Mouse (Mus musculus): Measurements from ENCODE around the gene Rapgef4. TPM values are rescaled to one million over a fixed set of nuclear protein-coding genes. Genes with fewer than 3 reads are reported as not detected.

Rapgef4 gene
- polyA plus RNA-seq, 1 experiment from 2014 or later = not detected

DNA sequence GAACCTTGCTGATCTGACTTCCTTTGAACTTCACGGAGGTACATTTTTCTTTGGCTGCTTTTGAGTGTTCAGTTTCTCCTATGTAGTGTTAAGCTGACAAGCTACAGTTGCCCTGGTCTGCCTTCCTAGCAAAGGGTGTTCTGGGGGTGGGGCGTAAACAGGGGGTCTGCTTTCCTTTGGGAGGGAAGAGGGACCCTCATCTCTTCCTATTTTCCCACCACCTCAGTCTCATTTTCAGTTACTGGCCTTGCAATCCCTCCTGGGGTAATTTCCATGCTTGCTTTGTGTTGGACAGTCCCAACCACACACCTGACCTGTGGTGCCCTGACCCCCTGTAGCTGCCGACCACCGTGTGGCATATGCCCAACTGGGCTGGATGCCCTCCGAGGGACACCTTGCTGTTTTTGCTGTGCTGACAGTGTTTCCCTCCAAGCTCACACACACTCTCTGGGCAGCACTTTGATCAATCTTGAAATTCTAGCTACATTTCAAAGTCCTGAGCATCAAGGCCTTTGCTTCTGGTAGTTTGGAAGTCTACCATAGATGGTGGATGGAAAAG lies 48.6 kb downstream of the Rapgef4 start:
- Histone ChIP-seq H3K36me3 (ENCODE audit: inconsistent target) (no peaks in the 10 kb centered on the region), H3K79me2 (ENCODE audit: inconsistent target) (no peaks in the 10 kb centered on the region), H3K27ac (no peak overlapping the region), H3K4me3 (ENCODE audit: inconsistent target) (no peak overlapping the region)
- 98% methylated on average over 5 of the region's 5 CpGs for WGBS (ENCODE audit: missing documents)

DNA sequence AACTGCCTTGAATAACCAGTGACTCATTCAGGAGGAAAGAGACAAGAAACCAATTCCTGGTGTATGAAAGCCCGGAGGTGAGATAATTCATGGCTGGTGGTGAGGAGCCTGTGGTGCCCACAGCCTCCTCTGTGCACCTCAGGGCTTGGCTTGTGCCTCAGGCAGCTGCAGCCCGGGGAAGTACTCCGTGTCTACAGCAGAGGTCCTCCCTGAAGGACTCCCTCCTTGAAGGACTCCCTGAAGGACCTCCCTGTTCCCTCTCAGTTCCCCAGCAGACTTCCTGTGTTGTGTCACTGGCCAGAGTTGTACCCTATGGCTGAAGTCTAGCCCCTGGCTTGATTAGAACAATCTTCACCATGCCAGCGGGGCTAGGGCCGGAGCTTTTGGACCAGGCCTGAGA lies 50.7 kb downstream of the Rapgef4 start:
- no peak overlapping the region for H3K27ac ChIP-seq
- H3K36me3 ChIP-seq (ENCODE audit: inconsistent target) = no peaks in the 10 kb centered on the region
- H3K4me3 ChIP-seq (ENCODE audit: inconsistent target) = no peak overlapping the region
- no peaks in the 10 kb centered on the region for H3K79me2 ChIP-seq (ENCODE audit: inconsistent target)
- 43% methylated on average over 5 of the region's 5 CpGs for WGBS (ENCODE audit: missing documents)

DNA sequence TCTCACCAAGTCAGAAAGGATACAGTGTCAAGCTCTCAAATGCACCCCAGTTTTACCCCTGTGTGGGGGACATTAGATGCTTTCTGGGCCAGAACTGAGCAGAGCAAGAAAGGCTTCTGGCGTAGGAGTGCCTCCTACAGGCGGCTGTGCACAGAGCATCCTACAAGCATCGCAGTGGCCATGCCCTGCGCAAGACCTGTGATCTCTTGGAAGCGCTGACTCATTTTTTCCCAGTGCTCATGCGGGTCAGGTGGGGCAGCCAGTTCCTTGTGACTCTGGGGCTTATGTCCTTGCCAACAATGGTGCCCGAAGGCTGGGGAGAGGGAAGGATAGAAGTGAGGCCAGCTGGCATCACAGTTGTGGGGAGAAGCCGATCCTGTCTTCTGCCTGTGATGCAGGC lies 54.6 kb downstream of the Rapgef4 start:
- H3K36me3 ChIP-seq (ENCODE audit: inconsistent target) = no peaks in the 10 kb centered on the region
- WGBS (ENCODE audit: missing documents) = 58% methylated on average over 8 of the region's 8 CpGs
- no peak overlapping the region for H3K4me3 ChIP-seq (ENCODE audit: inconsistent target)
- H3K27ac ChIP-seq = no peak overlapping the region
- no peaks in the 10 kb centered on the region for H3K79me2 ChIP-seq (ENCODE audit: inconsistent target)

DNA sequence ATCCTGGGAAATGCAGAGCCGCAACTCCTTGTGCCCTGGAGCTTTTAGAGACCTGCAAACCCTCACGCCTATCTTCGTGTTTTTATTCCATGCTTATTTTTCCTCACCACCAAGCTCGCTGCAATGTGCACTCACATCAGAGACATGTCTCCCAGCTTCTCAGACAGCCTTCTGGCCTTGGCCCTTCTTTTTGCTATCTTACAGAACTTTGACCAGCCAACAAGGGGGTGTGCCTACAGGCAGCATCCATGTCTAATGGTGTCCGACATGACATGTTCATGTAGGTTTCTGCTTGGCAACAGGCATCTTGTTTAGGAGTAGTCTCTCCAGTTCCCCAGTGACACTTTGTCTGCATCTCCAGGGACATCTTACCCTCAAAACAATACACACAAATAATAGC lies 56.3 kb downstream of the Rapgef4 start:
- H3K4me3 ChIP-seq (ENCODE audit: inconsistent target) = no peak overlapping the region
- no peaks in the 10 kb centered on the region for H3K36me3 ChIP-seq (ENCODE audit: inconsistent target)
- H3K27ac ChIP-seq = no peak overlapping the region
- 92% methylated on average over 5 of the region's 5 CpGs for WGBS (ENCODE audit: missing documents)
- H3K79me2 ChIP-seq (ENCODE audit: inconsistent target) = no peaks in the 10 kb centered on the region

DNA sequence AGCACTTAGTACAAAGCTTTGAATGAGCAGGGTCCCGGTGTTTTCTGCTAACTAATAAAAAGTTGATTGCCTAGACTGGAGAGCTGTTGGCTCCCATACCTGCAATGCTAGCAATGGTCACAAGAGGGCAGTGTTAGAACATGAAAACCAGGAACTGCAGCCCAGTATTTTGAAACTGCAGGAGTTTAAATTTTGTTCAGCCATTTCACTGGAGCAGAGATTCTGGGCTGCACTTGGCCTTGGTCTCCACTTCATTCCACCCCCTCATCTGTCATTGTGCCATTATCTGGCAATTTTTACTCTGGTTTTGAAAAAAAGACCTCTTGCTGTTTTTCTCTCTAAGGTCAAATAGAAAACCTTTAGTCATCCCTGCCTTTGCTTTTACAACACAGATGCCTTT lies 57.2 kb downstream of the Rapgef4 start:
- no peak overlapping the region for H3K27ac ChIP-seq
- no peaks in the 10 kb centered on the region for H3K36me3 ChIP-seq (ENCODE audit: inconsistent target)
- WGBS (ENCODE audit: missing documents) = 6% methylated on average over 1 of the region's 1 CpGs
- no peaks in the 10 kb centered on the region for H3K79me2 ChIP-seq (ENCODE audit: inconsistent target)
- H3K4me3 ChIP-seq (ENCODE audit: inconsistent target) = no peak overlapping the region

DNA sequence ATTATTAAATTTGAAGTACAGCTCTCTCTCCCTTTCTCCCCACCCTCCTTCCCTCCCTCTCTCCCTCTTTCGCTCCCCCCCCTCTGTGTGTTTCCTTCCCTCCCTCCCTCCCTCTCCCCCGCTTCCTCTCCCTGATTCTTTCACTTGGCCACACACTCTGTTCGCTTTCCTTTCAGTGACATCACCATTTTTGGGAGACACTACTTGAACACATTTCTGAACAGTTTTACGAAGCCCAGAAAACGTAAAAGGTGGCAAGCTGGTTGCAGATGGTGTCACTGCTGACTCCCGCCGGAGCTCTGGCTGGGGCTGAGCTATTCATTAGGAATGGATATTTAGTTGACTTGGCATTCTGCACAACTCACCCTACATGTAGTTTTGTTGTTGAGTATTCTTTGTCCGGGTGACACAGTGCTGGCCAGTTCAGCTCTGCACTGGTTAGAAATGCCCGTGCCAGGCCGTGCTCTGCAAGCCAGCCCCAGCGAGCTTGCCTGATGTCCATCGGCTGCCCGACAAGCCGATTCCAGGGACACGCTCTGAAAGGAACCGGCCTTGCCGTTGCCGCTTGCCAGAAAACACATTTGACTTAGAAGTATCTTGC lies 57.7 kb downstream of the Rapgef4 start:
- WGBS (ENCODE audit: missing documents) = 87% methylated on average over 16 of the region's 18 CpGs
- Histone ChIP-seq H3K36me3 (ENCODE audit: inconsistent target) (no peaks in the 10 kb centered on the region), H3K27ac (no peak overlapping the region), H3K79me2 (ENCODE audit: inconsistent target) (no peaks in the 10 kb centered on the region), H3K4me3 (ENCODE audit: inconsistent target) (no peak overlapping the region)

DNA sequence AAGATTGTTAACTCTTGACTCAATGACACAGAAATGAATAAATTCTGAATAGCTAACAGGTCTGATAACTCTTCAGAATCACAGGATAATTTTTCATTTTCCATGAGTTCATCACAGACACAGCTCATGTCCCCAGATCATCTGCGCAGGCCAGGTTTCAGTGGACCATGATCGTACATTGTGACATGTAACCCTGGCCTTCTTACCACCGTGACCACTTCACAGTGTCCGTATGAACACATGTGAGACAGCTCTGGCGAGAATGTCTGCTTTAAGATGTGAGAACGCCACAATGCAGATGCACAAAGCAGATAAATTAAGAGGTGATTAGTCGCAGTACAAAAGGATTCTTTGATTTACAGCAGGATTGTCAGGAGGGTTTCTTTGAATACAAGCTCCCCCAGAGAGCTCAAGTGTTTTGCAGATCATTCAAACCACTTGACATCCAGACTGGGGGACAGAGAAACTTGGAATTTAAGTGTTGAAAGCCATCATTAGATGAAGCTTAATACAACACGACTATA lies 58.5 kb downstream of the Rapgef4 start:
- no peaks in the 10 kb centered on the region for H3K79me2 ChIP-seq (ENCODE audit: inconsistent target)
- no peaks in the 10 kb centered on the region for H3K36me3 ChIP-seq (ENCODE audit: inconsistent target)
- H3K27ac ChIP-seq = no peak overlapping the region
- H3K4me3 ChIP-seq (ENCODE audit: inconsistent target) = no peak overlapping the region
- WGBS (ENCODE audit: missing documents) = 96% methylated on average over 8 of the region's 8 CpGs

DNA sequence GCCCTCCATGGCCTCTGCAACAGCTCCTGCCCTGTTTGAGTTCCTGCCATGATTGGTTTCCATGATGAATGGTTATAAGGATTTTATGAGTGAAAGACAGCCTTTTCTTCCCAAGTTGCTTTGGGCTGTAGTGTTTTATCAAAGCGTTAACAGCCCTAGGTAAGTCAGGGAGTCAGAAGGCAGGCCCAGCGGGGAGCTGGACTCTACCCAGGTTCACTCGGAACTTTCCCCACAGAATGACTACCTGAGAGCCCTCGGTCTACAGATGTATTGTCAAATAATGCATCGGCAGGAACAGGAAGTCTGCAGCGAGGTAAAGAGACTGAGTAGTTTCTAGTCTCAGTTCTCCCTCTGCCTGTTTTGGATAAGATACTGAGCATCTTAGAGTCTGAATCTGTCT lies 60.0 kb downstream of the Rapgef4 start:
- Histone ChIP-seq H3K79me2 (ENCODE audit: inconsistent target) (no peaks in the 10 kb centered on the region), H3K36me3 (ENCODE audit: inconsistent target) (no peaks in the 10 kb centered on the region), H3K4me3 (ENCODE audit: inconsistent target) (no peak overlapping the region), H3K27ac (no peak overlapping the region)
- 73% methylated on average over 6 of the region's 6 CpGs for WGBS (ENCODE audit: missing documents)

DNA sequence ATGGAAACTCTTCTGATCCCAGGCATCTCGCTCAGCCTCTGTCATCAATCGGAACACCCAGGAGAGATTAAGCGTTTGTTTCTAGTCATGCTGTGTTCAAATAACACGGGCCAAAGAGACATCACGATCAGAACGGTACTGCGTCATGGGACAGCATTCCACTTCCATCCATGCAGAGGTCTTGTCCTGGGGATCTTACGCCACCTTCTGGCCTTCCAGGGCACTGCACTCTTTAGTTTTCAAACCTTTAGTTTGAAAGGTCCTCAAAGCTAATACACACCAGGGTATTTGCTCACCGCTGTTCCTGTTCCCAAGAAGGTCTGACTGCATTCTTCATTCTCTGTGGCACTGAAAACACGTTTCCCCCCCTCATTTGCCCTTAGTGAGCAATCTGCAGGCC lies 61.1 kb downstream of the Rapgef4 start:
- H3K27ac ChIP-seq = no peak overlapping the region
- 92% methylated on average over 10 of the region's 10 CpGs for WGBS (ENCODE audit: missing documents)
- no peaks in the 10 kb centered on the region for H3K36me3 ChIP-seq (ENCODE audit: inconsistent target)
- no peak overlapping the region for H3K4me3 ChIP-seq (ENCODE audit: inconsistent target)
- H3K79me2 ChIP-seq (ENCODE audit: inconsistent target) = no peaks in the 10 kb centered on the region

DNA sequence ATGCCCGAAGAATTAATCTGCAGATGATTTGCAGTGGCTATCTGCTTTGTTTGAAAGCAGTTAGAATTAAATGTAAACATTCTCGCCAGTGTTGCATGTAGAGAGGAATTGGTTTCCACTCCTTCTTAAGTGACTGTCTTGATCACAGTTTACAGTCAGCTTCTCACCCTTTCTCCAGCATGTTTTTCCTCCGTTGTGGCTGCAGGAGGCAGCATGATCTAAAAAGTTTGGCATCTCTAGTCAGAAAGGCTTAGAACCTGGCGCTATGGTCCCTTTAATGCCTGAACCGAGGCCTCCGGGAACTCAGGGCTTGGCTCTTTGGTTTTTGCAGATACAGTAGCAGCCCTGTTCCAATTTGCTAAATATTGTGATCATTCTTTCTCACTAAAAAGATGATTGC lies 63.2 kb downstream of the Rapgef4 start:
- H3K79me2 ChIP-seq (ENCODE audit: inconsistent target) = no peaks in the 10 kb centered on the region
- no peak overlapping the region for H3K27ac ChIP-seq
- no peak overlapping the region for H3K4me3 ChIP-seq (ENCODE audit: inconsistent target)
- no peaks in the 10 kb centered on the region for H3K36me3 ChIP-seq (ENCODE audit: inconsistent target)
- whole genome bisulfite sequencing (ENCODE audit: missing documents) = 85% methylated on average over 6 of the region's 6 CpGs

DNA sequence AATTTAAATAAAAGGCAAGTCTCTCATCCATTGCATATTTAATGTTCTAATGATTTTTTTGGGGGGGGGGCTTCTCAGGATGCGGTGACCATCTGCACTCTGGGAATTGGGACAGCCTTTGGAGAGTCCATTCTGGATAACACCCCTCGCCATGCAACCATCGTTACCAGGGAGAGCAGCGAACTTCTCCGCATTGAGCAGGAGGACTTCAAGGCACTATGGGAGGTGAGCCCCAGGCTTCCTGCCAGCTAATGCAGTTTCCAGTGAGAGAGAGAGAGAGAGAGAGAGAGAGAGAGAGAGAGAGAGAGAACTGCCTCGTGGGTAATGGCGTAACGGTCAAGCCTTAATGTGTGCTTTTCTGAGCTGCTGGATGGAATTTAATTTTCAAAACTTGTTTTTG lies 64.0 kb downstream of the Rapgef4 start:
- 88% methylated on average over 6 of the region's 8 CpGs for WGBS (ENCODE audit: missing documents)
- Histone ChIP-seq H3K27ac (no peak overlapping the region), H3K79me2 (ENCODE audit: inconsistent target) (no peaks in the 10 kb centered on the region), H3K36me3 (ENCODE audit: inconsistent target) (no peaks in the 10 kb centered on the region), H3K4me3 (ENCODE audit: inconsistent target) (no peak overlapping the region)

DNA sequence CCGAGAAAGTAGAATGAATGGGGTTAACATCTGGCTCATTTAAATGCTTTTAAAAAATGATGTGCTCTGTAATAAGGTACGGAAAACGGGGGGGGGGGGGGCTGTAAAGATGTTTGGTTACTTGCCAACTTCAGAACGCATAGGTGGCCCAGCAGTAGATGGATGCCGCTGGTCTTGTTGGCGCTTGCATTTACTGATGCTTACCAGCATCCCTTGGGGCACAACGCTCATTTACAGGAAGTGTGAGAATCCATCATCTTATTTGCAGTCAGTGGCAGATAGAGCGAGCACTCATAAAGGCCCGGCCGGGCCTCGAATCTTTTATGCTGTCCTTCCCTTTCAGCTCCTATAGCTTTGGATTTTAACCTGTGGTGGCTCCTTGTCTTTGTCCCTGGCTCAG lies 64.6 kb downstream of the Rapgef4 start:
- 90% methylated on average over 11 of the region's 11 CpGs for WGBS (ENCODE audit: missing documents)
- no peaks in the 10 kb centered on the region for H3K79me2 ChIP-seq (ENCODE audit: inconsistent target)
- H3K27ac ChIP-seq = no peak overlapping the region
- no peak overlapping the region for H3K4me3 ChIP-seq (ENCODE audit: inconsistent target)
- H3K36me3 ChIP-seq (ENCODE audit: inconsistent target) = no peaks in the 10 kb centered on the region

DNA sequence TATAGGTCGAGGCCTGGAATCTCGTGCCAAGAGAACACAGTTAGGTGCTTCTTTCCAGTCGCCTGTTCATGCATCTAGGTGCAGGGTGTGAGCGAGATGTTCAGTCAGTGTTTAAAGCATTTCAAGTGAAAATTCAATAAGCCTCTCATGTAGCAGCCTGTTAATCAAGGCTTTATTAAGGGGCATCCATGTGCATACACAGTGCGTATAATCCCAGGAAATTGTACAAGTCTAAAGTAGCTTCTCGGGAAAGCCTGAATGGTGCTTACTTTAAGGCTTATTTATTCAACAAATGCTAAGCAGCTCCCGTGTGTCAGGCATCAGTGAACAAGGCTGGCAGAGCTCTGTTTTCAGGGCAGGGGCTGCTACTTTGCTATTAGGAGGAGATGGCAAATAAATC lies 69.4 kb downstream of the Rapgef4 start:
- Histone ChIP-seq H3K36me3 (ENCODE audit: inconsistent target) (no peaks in the 10 kb centered on the region), H3K27ac (no peak overlapping the region), H3K79me2 (ENCODE audit: inconsistent target) (no peaks in the 10 kb centered on the region), H3K4me3 (ENCODE audit: inconsistent target) (no peak overlapping the region)
- WGBS (ENCODE audit: missing documents) = 88% methylated on average over 7 of the region's 7 CpGs

DNA sequence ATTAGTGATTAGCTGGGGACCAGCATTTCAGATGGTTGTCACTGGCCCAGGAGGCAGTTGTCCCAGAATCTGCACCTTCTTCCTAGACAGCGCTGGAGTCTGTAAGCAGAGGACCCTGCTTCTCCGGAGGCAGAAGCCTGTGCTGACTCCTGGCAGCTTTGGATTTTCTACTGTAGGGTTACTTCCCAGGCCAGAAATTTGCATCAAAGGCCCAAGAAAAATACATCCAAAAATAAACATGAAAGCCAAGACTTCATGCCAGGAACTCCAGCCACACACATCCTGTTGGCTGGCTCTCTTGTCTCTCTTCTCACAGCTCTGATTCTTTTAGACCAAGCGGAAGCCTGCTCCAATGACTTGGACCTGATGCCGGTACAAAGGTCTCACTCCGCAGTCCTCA lies 73.2 kb downstream of the Rapgef4 start:
- H3K27ac ChIP-seq = no peak overlapping the region
- H3K79me2 ChIP-seq (ENCODE audit: inconsistent target) = no peaks in the 10 kb centered on the region
- H3K36me3 ChIP-seq (ENCODE audit: inconsistent target) = no peaks in the 10 kb centered on the region
- WGBS (ENCODE audit: missing documents) = 94% methylated on average over 5 of the region's 5 CpGs
- H3K4me3 ChIP-seq (ENCODE audit: inconsistent target) = no peak overlapping the region

DNA sequence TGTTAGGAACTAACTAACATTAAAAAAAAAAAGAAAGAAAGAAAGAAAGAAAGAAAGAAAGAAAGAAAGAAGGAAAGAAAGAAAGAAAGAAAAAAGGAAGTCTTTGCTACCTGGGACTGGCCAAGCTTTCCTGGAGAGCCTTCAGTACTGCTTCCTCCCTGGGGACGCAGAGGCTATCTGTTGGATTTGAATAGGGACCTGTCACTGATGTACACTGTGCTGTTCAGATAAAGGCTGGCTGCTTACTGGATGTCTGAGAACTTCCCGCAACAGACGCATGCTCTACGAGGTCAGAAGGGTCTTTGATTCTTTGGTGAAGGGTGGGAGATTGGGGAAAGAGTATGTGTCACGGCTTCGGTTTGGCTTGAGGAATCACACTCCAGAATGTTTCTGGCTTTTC lies 73.7 kb downstream of the Rapgef4 start:
- WGBS (ENCODE audit: missing documents) = 87% methylated on average over 6 of the region's 6 CpGs
- no peaks in the 10 kb centered on the region for H3K79me2 ChIP-seq (ENCODE audit: inconsistent target)
- no peaks in the 10 kb centered on the region for H3K36me3 ChIP-seq (ENCODE audit: inconsistent target)
- no peak overlapping the region for H3K27ac ChIP-seq
- no peak overlapping the region for H3K4me3 ChIP-seq (ENCODE audit: inconsistent target)

DNA sequence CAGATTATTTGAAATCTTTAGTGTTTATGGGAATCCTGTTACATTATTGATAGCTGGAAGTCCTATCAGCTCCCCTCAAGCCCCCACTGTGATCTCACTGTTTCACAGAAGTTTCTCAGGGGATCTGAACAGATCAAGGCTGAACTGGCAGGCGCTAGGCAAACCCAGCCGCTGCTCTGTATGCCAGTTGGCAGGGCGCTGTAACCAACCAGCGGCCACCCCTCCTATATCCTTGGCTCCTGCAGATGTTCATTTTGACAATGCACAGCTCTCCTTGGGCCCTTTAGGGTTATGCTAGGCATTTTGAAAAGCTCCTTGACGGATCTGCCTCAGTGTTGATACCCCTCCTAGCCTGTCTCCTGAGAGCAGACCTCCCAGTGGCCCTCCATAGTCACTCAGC lies 74.4 kb downstream of the Rapgef4 start:
- WGBS (ENCODE audit: missing documents) = 90% methylated on average over 5 of the region's 5 CpGs
- no peaks in the 10 kb centered on the region for H3K36me3 ChIP-seq (ENCODE audit: inconsistent target)
- H3K4me3 ChIP-seq (ENCODE audit: inconsistent target) = no peak overlapping the region
- no peak overlapping the region for H3K27ac ChIP-seq
- H3K79me2 ChIP-seq (ENCODE audit: inconsistent target) = no peaks in the 10 kb centered on the region

All from macrophage (primary cell).